Mouse (Mus musculus) layer of hippocampus, postnatal 10 days (tissue): Measurements from ENCODE around the gene Ddr2. TPM values are rescaled to one million over a fixed set of nuclear protein-coding genes. Genes with fewer than 3 reads are reported as not detected.

ENCODE experiments used
- DNase-seq, 2 experiments: peaks; one replicate each; pipeline ENCODE4 v3.0.0; 2021; ENCODE audit warnings: low spot score in 2 of 2
- total RNA-seq, 2 experiments: library from RNA; stranded (reverse); gene quantifications; 2 replicates each; pipeline ENCODE4 v1.2.3; 2021

Gene Ddr2
- total RNA-seq, 2 experiments from 2014 or later = 7.4 to 7.7 TPM

- no peak for DNase-seq
Observed at GRCm38 (mm10) chr1:169950651-169951050, 159.9 kb downstream of the Ddr2 start.

- DNase-seq = no peak
Observed at GRCm38 (mm10) chr1:169949981-169950380, 160.6 kb downstream of the Ddr2 start.

GRCm38 (mm10) chr1:169948866-169949265 is 161.7 kb downstream of the Ddr2 start:
- no peak for DNase-seq

- DNase-seq = no peak
Observed at GRCm38 (mm10) chr1:169948280-169948679, 162.3 kb downstream of the Ddr2 start.

GRCm38 (mm10) chr1:169947654-169948053 is 162.9 kb downstream of the Ddr2 start:
- DNase-seq = no peak

- DNase-seq = no peak
Observed at GRCm38 (mm10) chr1:169946004-169946403, 164.6 kb downstream of the Ddr2 start.

GRCm38 (mm10) chr1:169939345-169939744 is 171.2 kb downstream of the Ddr2 start:
- DNase-seq = peak; percentile 58 to 68

GRCm38 (mm10) chr1:169934005-169934725 is 176.4 kb downstream of the Ddr2 start:
- peak; percentile 67 to 69 for DNase-seq

- no peak for DNase-seq
Observed at GRCm38 (mm10) chr1:169932122-169932746, 178.3 kb downstream of the Ddr2 start.

- DNase-seq = no peak
Observed at GRCm38 (mm10) chr1:169931698-169932097, 178.9 kb downstream of the Ddr2 start.

- peak in 1 of 2 experiments; percentile 32 for DNase-seq
Observed at GRCm38 (mm10) chr1:169928454-169928971, 182.0 kb downstream of the Ddr2 start, which contains the start of gene Ccdc190. Gene Ccdc190, plus strand, starts transcription at chr1:169928648.

GRCm38 (mm10) chr1:169927753-169928369 is 182.7 kb downstream of the Ddr2 start:
- DNase-seq = no peak

- DNase-seq = no peak
Observed at GRCm38 (mm10) chr1:169924567-169924966, 186.0 kb downstream of the Ddr2 start.

Other genes with a start within 250 kb of the Ddr2 start
- 10 to 100 TPM; 14.5 to 15.3 TPM for gene Ccdc190, start 182.1 kb downstream of the Ddr2 start, total RNA-seq
- 10 to 100 TPM; 20.5 to 22.1 TPM for gene Hsd17b7, start 141.5 kb downstream of the Ddr2 start, total RNA-seq
- gene Uap1, start 64.2 kb upstream of the Ddr2 start, total RNA-seq = 10 to 100 TPM; 56.6 to 63.1 TPM
- gene Uhmk1, start 104.6 kb upstream of the Ddr2 start, total RNA-seq = 100 to 1,000 TPM; 145 to 147 TPM
- not detected for gene Sh2d1b2, start 122.0 kb upstream of the Ddr2 start, total RNA-seq
- not detected for gene Sh2d1b1, start 166.6 kb upstream of the Ddr2 start, total RNA-seq
- gene Gm7694, start 195.6 kb upstream of the Ddr2 start, total RNA-seq = 1 to 10 TPM; 3.2 TPM
- not detected for gene Spata46, start 198.0 kb upstream of the Ddr2 start, total RNA-seq